Mouse (Mus musculus) Patski (cell line): ENCODE data around the gene Aifm2. TPM values are rescaled to one million over a fixed set of nuclear protein-coding genes. Genes with fewer than 3 reads are reported as not detected.
A peak's percentile ranks its signal among the peaks of the same experiment; 100 is the strongest.

ENCODE experiments used
- ATAC-seq: fragments of 100-300 bp; one replicate; pipeline ENCODE4 v1.8.0; 2021
- CTCF ChIA-PET: fragments of 350-600 bp; sonication (Branson Sonifier 250); formaldehyde crosslinking; loops from one replicate; lab custom pipeline; 2022; ENCODE audit warnings: inconsistent platforms; lab: Charles Lee
- POLR2A ChIA-PET: fragments of 350-600 bp; sonication (Branson Sonifier 250); formaldehyde crosslinking; loops from one replicate; lab custom pipeline; 2022; ENCODE audit warnings: antibody characterized with exemption, inconsistent platforms; lab: Charles Lee
- DNase-seq: peaks from one replicate; pipeline ENCODE4 v3.0.0-alpha.2; 2011; ENCODE audit warnings: low read depth, low spot score
- H3K27me3 ChIP-seq: fragments of 371-371 bp; one replicate; pipeline ENCODE4 v1.5.1; 2021
- CTCF ChIP-seq: fragments of 100-300 bp; IDR thresholded peaks from one replicate; pipeline ENCODE4 v1.5.1; 2021
- in situ Hi-C: fragments of 300-500 bp; cut with MboI; formaldehyde crosslinking; loops from 3 replicates; pipeline ENCODE4 v1.11.1; 2018; ENCODE audit warnings: low pct_unique_long_range_greater_than_20kb, mixed read lengths
- polyA plus RNA-seq: library from polyadenylated mRNA; unstranded; gene quantifications from one replicate; pipeline ENCODE4 v1.2.3, GENCODE M21; 2021

Aifm2 gene
- polyA plus RNA-seq, 1 experiment from 2014 or later: 43.0 TPM

DNA sequence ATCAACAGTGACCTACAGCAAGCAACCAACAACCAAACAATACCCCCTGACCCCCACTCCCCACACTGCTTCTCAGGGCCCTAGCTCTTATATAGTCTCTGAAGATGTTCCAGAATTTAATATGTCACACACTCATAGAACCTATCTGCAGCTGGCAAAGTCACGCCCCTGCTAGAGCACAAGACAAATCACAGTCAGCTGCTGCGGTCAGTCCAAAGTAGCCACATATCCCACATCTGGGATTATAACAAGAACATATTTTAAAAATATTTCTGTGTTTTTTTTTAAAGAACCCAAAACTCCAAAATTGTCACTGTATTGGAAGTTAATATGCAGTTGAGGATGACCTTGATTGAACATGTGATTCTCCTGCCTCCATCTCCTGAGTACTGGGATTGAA, 43.8 kb downstream of the Aifm2 start:
- POLR2A ChIA-PET: no interaction called here
- CTCF ChIA-PET: interaction anchor here (1.4 to 1.5 kb wide), 2 partner anchors 11 to 25 kb away, joined by 3 to 4 read pairs; partner anchors contain the start of gene H2afy2
- in situ Hi-C loops: no loop called here
- H3K27me3 ChIP-seq: no peaks in the 10 kb centered on the region
- no peak for TF ChIP-seq CTCF
- no peak for ATAC-seq
- DNase-seq: no peak

DNA sequence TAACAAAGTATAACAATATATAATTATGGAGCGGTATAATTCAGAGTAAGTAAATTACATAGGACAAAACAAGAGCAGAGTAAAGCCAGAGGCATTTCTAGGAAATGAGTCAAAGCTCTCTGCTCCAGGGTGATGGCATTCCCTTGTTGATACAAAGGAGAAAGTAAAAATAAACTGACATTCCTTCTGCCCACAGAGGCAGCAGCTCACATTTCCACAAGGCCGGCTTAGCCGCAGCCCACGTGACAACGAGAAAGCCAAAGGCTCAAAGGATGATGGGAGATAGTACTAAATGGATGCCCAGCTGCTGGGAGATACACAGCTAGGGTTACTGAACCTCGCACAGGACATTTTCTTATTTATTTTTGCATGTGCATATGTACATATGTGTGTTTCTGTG, 44.8 kb downstream of the Aifm2 start:
- CTCF ChIA-PET: interaction anchor here (0.7 to 1.5 kb wide), 3 partner anchors 10 to 24 kb away, joined by 3 to 4 read pairs (median 3); partner anchors contain the start of gene H2afy2
- in situ Hi-C loops: no loop called here
- TF ChIP-seq CTCF: no peak
- peak; percentile 95 for ATAC-seq
- H3K27me3 ChIP-seq: no peaks in the 10 kb centered on the region
- POLR2A ChIA-PET: no interaction called here
- DNase-seq: peak; percentile 74

GRCm38 (mm10) chr10:61764689-61765088, 49.6 kb downstream of the Aifm2 start:
- ChIA-PET POLR2A (no interaction called here), CTCF (no interaction called here)
- no peak for TF ChIP-seq CTCF
- DNase-seq: no peak
- H3K27me3 ChIP-seq: no peaks in the 10 kb centered on the region
- no peak for ATAC-seq
- in situ Hi-C loops: no loop called here

DNA sequence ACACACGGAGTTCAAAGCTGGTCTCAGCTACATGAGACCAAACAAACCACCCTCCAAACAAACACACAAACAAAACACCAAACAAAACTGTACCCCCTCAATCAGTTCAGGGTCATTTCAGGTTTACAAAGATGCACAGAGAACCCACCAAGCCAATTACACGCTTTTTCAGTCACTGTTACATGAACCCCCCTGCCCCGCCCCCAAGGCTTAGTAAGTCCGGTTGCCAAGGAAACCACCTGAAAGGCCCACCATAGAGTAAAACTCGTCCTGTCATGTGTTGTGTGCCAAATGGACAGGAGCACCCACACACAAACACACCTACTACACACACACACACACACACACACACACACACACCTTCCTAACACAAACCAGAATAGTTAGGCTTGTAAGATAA, 50.5 kb downstream of the Aifm2 start:
- ChIA-PET POLR2A (no interaction called here), CTCF (no interaction called here)
- H3K27me3 ChIP-seq: no peaks in the 10 kb centered on the region
- in situ Hi-C loops: no loop called here
- DNase-seq (no peak), ATAC-seq (no peak)
- no peak for TF ChIP-seq CTCF

GRCm38 (mm10) chr10:61766806-61767205, 51.7 kb downstream of the Aifm2 start:
- in situ Hi-C loops: no loop called here
- H3K27me3 ChIP-seq: no peaks in the 10 kb centered on the region
- no peak for DNase-seq
- ATAC-seq: no peak
- CTCF ChIA-PET: no interaction called here
- POLR2A ChIA-PET: no interaction called here
- TF ChIP-seq CTCF: no peak

DNA sequence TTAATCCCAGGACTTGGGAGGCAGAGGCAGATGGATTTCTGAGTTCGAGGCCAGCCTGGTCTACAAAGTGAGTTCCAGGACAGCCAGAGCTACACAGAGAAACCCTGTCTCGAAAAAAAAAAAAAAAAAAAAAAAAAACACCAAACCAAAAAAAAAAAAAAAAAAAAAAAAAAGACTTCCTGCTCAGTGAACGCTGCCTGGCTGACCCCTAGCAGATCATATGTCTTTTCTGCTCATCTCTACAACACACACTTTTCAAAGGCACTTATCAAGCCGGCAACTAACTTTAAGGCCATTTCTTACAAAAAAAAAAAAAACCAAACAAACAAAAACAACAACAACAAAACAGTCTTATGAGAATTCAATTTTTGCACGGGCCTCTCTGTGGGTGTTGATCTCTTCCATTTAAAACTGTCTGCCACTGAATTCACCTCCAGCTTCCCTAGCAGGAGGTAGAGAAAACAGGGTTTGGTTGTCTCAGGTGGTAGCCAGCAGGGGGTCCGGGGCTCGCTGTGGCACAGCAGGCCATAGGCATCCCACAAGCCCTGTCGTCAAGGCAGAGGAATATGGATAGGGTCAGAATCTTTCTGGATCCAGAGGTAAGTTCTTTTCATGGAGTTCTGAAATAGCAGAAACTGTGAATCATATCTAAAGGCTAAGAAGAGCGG, 66.5 kb downstream of the Aifm2 start:
- ChIA-PET POLR2A (no interaction called here), CTCF (interaction anchor here (1.5 to 1.7 kb wide), 2 partner anchors 30 to 37 kb away, joined by 6 to 8 read pairs; no protein-coding TSS in a partner anchor)
- ATAC-seq (no peak), DNase-seq (no peak)
- in situ Hi-C loops: no loop called here
- no peak for TF ChIP-seq CTCF
- no peaks in the 10 kb centered on the region for H3K27me3 ChIP-seq

DNA sequence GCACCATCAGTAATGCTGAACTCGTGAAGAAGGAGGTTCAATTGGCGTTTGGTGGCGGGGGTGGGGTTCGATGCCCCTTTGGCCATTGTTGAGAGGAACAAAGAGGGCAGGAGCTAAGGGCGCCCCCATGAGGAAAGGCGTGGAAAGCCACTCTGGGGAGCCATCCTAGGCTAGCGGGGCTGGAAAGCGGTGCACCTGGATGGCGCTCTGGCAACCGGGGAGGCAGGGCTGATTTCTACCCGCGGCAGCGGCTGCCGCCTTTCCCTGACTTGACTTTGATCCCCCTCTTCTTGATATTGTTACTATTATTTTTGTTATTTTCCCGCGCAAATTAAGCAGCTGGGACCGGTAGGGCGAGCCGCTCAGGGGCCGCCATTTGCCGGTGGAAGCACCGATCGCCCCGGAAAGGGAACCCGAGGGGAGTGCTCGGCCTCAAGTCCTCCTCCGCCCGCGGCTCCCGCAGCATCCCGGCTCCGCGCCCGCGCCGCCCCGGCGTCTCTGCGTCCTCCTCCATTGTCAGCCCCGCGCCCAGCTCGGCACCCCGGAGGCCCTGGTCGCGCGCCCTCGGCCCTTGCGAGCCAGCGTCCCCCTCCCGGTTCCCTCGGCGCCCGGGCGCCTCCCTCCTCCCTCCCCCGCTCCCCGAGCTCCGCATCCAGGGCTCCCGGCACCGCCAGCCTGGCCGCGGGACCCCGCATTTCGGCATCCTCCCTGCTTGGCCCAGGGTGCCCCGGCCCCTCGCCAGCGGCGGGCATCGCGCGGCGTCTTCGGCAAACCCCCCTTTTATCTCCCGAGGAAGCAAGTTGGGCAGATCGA, 67.9 kb downstream of the Aifm2 start:
- POLR2A ChIA-PET: no interaction called here
- TF ChIP-seq CTCF: no peak
- CTCF ChIA-PET: interaction anchor here (1.5 to 1.7 kb wide), 2 partner anchors 32 to 38 kb away, joined by 6 to 8 read pairs; no protein-coding TSS in a partner anchor
- ATAC-seq: peak; percentile 64
- in situ Hi-C loops: no loop called here
- peak; percentile 22 for DNase-seq
- no peaks in the 10 kb centered on the region for H3K27me3 ChIP-seq

- no peaks in the 10 kb centered on the region for H3K27me3 ChIP-seq
- no peak for DNase-seq
- ChIA-PET POLR2A (no interaction called here), CTCF (interaction anchor here (0.9 to 1.7 kb wide), 2 partner anchors 25 to 39 kb away, joined by 3 to 8 read pairs; no protein-coding TSS in a partner anchor)
- peak; percentile 61 for ATAC-seq
- TF ChIP-seq CTCF: no peak
- in situ Hi-C loops: no loop called here
These were observed 68.7 kb downstream of the Aifm2 start, which contains the start of gene H2afy2 for GRCm38 (mm10) chr10:61783621-61784251. Gene H2afy2, minus strand, starts transcription at chr10:61784147.

GRCm38 (mm10) chr10:61784414-61784813, 69.4 kb downstream of the Aifm2 start:
- DNase-seq (no peak), ATAC-seq (no peak)
- in situ Hi-C loops: no loop called here
- H3K27me3 ChIP-seq: no peaks in the 10 kb centered on the region
- TF ChIP-seq CTCF: no peak
- ChIA-PET CTCF (interaction anchor here (0.9 kb wide), 1 partner anchor 25 kb away, joined by 3 read pairs; no protein-coding TSS in a partner anchor), POLR2A (no interaction called here)

GRCm38 (mm10) chr10:61787541-61788313, 72.7 kb downstream of the Aifm2 start:
- CTCF ChIA-PET: no interaction called here
- no peak for TF ChIP-seq CTCF
- H3K27me3 ChIP-seq: no peaks in the 10 kb centered on the region
- POLR2A ChIA-PET: interaction anchor here (0.6 kb wide), 1 partner anchor 47 kb away, joined by 3 read pairs; no protein-coding TSS in a partner anchor
- in situ Hi-C loops: no loop called here
- DNase-seq: no peak
- ATAC-seq: no peak
